Comparison of ENCODE assay signal across 18 mouse cellular contexts in genomic region chr17:84164146-84164545, GRCm38 (mm10). TPM values are rescaled to one million over a fixed set of nuclear protein-coding genes. Genes with fewer than 3 reads are reported as not detected.
DNase-seq lines count a peak whose midpoint lies in the region; ATAC-seq and TF ChIP-seq lines count a peak whose summit lies in the region.
"Had no signal": no experiment of that assay in that cellular context is flagged by ENCODE, and none has a peak within 500 bp of the region (broad histone marks: within the 10 kb centered on the region; RNA-seq: fewer than 3 reads in every experiment).

No protein-coding gene starts in this region.

- H3K9me3 ChIP-seq in kidney, embryonic 16.5 days (ENCODE audit: low read length), result no peaks in the 10 kb centered on the region
- H3K9me3 ChIP-seq: forebrain, embryonic 13.5 days; hindbrain, embryonic 15.5 days; midbrain, embryonic 15.5 days; stomach, embryonic 15.5 days had no signal

- no peak overlapping the region for H3K27ac ChIP-seq in kidney, embryonic 16.5 days (ENCODE audit: low read length)
- peak overlapping the region; percentile 92; the same call in 1 of the 2 replicates for H3K27ac ChIP-seq in thymus, adult 2 months (ENCODE audit: control insufficient read depth, insufficient read depth, low read length)
- H3K27ac ChIP-seq: forebrain, embryonic 13.5 days; hindbrain, embryonic 15.5 days; macrophage; midbrain, embryonic 15.5 days; stomach, embryonic 15.5 days had no signal

- H3K9ac ChIP-seq in kidney, embryonic 16.5 days (replicated peaks; ENCODE audit: low read length), result no peak overlapping the region
- H3K9ac ChIP-seq: forebrain, embryonic 13.5 days; hindbrain, embryonic 15.5 days; midbrain, embryonic 15.5 days; stomach, embryonic 15.5 days had no signal

- no peaks in the 10 kb centered on the region for H3K27me3 ChIP-seq in kidney, embryonic 16.5 days (ENCODE audit: insufficient read depth, low read length)
- no peaks in the 10 kb centered on the region for H3K27me3 ChIP-seq in thymus, adult 2 months (ENCODE audit: control insufficient read depth, insufficient read depth, low read length)
- H3K27me3 ChIP-seq: forebrain, embryonic 13.5 days; hindbrain, embryonic 15.5 days; midbrain, embryonic 15.5 days; stomach, embryonic 15.5 days had no signal

- H3K36me3 ChIP-seq in kidney, embryonic 16.5 days (ENCODE audit: insufficient read depth, low read length), result no peaks in the 10 kb centered on the region
- no peaks in the 10 kb centered on the region for H3K36me3 ChIP-seq in thymus, adult 2 months (ENCODE audit: control insufficient read depth, insufficient read depth, low read length)
- H3K36me3 ChIP-seq: hindbrain, embryonic 15.5 days; midbrain, embryonic 15.5 days; stomach, embryonic 15.5 days had no signal

- peaks cover 22% of the 10 kb centered on the region for H3K4me1 ChIP-seq in kidney, embryonic 16.5 days (ENCODE audit: insufficient read depth, low read length)
- H3K4me1 ChIP-seq in thymus, adult 2 months (replicated peaks; ENCODE audit: control insufficient read depth, insufficient read depth, low read length), result peaks cover 81% of the 10 kb centered on the region
- H3K4me1 ChIP-seq: midbrain, embryonic 15.5 days had no signal

- no peak overlapping the region for H3K4me3 ChIP-seq in kidney, embryonic 16.5 days (ENCODE audit: low read length)
- no peak overlapping the region for H3K4me3 ChIP-seq in thymus, adult 2 months (ENCODE audit: control insufficient read depth, insufficient read depth, low read length)
- H3K4me3 ChIP-seq: forebrain, embryonic 13.5 days; hindbrain, embryonic 15.5 days; midbrain, embryonic 15.5 days; stomach, embryonic 15.5 days had no signal

- WGBS in kidney, embryonic 16.5 days, result 80% methylated on average over 8 of the region's 8 CpGs
- 84% methylated on average over 8 of the region's 8 CpGs for WGBS in thymus, adult 2 months

- no peak overlapping the region for H3K4me2 ChIP-seq in kidney, embryonic 16.5 days (replicated peaks; ENCODE audit: low read depth, low read length)
- H3K4me2 ChIP-seq: forebrain, embryonic 13.5 days; hindbrain, embryonic 15.5 days; midbrain, embryonic 15.5 days; stomach, embryonic 15.5 days had no signal

- DNase-seq in kidney, postnatal 25 days, result peak; percentile 1 to 6
- DNase-seq in testis, postnatal 10 days (ENCODE audit: low spot score), result peak; percentile 34
- DNase-seq in testis, postnatal 14 days (ENCODE audit: low spot score), result no peak
- peak; percentile 10 for DNase-seq in thymus, adult 2 months
- DNase-seq in thymus, postnatal 4 days, result peak; percentile 24
- DNase-seq in retina, embryonic 14.5 days (ENCODE audit: low spot score), result no peak
- DNase-seq: adrenal gland, postnatal 14 days; embryo, embryonic 11 days; heart, adult 18-20 months; kidney, adult 11 months; layer of hippocampus, postnatal 36 days had no signal

- TF ChIP-seq POLR2A in thymus, adult 2 months (IDR thresholded peaks at IDR 0.05; ENCODE audit: control insufficient read depth, extremely low read depth, insufficient read depth, low read length, poor library complexity), result no peak

- ATAC-seq in kidney, embryonic 16.5 days (ENCODE audit: low FRiP score, low TSS enrichment), result no peak
- ATAC-seq: CD4-positive, CD25-positive, alpha-beta regulatory T cell, adult 4 months; forebrain, embryonic 13.5 days; midbrain, embryonic 15.5 days had no signal

- TF ChIP-seq CTCF in thymus, adult 2 months (IDR thresholded peaks at IDR 0.05; ENCODE audit: borderline replicate concordance, control insufficient read depth, extremely low read depth, insufficient read depth, low read length, poor library complexity), result no peak

RNA-seq across cellular contexts. Expression of gene Zfp36l2, which starts 23.6 kb away (rescaled TPM):
- 9.5 and 11.4 TPM in 2 replicates for polyA plus RNA-seq in kidney, embryonic 16.5 days (2015; fragmentation: Nextera tagmentation; extraction: Ambion mirVana)
- 182 and 287 TPM in 2 replicates for polyA plus RNA-seq in thymus, adult 2 months (2012; rRNA removed)

Comparison
In these comparisons a context has a peak if more than half of its experiments do, and no peak if none do; other contexts are left out.
1. DNase-seq: peak in kidney, postnatal 25 days (2 of 2), testis, postnatal 10 days (single experiment), thymus, adult 2 months (single experiment) and thymus, postnatal 4 days (single experiment); none in testis, postnatal 14 days (single experiment) and retina, embryonic 14.5 days (single experiment).
2. RNA of gene Zfp36l2, which starts 23.6 kb away (polyA plus RNA-seq): 182 to 287 TPM in thymus, adult 2 months; 9.5 to 11.4 TPM in kidney, embryonic 16.5 days; every median in the first group is over 10 times any median in the second.